ENCODE assay signal across 14 mouse cellular contexts in the genomic region with DNA sequence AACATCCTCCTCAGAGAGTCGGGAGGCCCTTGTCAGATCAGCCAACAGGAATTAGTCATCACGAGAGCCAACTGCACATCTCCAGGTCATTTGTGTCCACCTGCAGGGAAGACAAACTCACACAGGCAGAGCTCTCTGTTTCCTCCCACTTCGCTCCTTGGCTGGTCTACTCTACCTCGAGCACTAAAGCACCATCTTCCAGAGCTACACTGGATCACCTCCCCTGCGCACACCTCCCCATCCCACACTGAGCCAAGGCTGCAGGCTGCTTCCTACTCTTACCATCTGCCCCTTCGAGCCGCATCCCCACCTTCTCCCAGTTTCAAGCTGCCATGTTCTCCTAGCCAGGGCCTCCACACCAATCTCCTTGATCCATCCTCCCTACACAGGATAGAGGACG.
A peak's percentile ranks its signal among the peaks of the same experiment; 100 is the strongest.
DNase-seq lines count a peak whose midpoint lies in the region; ATAC-seq and TF ChIP-seq lines count a peak whose summit lies in the region.
"Had no signal": no experiment of that assay in that cellular context is flagged by ENCODE, and none has a peak within 500 bp of the region (broad histone marks: within the 10 kb centered on the region; RNA-seq: fewer than 3 reads in every experiment).

No protein-coding gene starts in this region.

- H3K27me3 ChIP-seq in forebrain, embryonic 16.5 days (replicated peaks; ENCODE audit: control insufficient read depth, insufficient read depth, low read length) = no peaks in the 10 kb centered on the region
- H3K27me3 ChIP-seq in forebrain, embryonic 12.5 days = no peaks in the 10 kb centered on the region; the same call in 1 of the 2 replicates
- H3K27me3 ChIP-seq in liver, embryonic 11.5 days (replicated peaks; ENCODE audit: control insufficient read depth, insufficient read depth, low read length) = no peaks in the 10 kb centered on the region

- no peak overlapping the region for H3K4me3 ChIP-seq in forebrain, embryonic 16.5 days (replicated peaks; ENCODE audit: low read length)
- no peak overlapping the region for H3K4me3 ChIP-seq in forebrain, embryonic 12.5 days (replicated peaks)
- no peak overlapping the region for H3K4me3 ChIP-seq in left cerebral cortex, adult 2 months
- H3K4me3 ChIP-seq in liver, embryonic 11.5 days (ENCODE audit: low read depth, low read length) = no peak overlapping the region
- H3K4me3 ChIP-seq: midbrain, embryonic 12.5 days had no signal

- no peak for TF ChIP-seq CTCF in left cerebral cortex, adult 2 months (IDR thresholded peaks at IDR 0.05)

- intact Hi-C loops in left cerebral cortex, adult 2 months (cut with DNase I) = loop anchor here (2.0 kb wide), 1 partner anchor 43 kb away; no protein-coding TSS in a partner anchor

- H3K9me3 ChIP-seq in forebrain, embryonic 16.5 days (ENCODE audit: control insufficient read depth, low read length) = no peaks in the 10 kb centered on the region
- no peaks in the 10 kb centered on the region for H3K9me3 ChIP-seq in forebrain, embryonic 12.5 days
- no peaks in the 10 kb centered on the region for H3K9me3 ChIP-seq in liver, embryonic 11.5 days (ENCODE audit: control insufficient read depth, low read length)
- H3K9me3 ChIP-seq: midbrain, embryonic 12.5 days had no signal

- H3K27ac ChIP-seq in forebrain, embryonic 16.5 days (ENCODE audit: low read length) = peak overlapping the region; percentile 37; the same call in 1 of the 2 replicates
- H3K27ac ChIP-seq in forebrain, embryonic 12.5 days = no peak overlapping the region
- peak overlapping the region; percentile 22 for H3K27ac ChIP-seq in left cerebral cortex, adult 2 months
- H3K27ac ChIP-seq in liver, embryonic 11.5 days (ENCODE audit: low read depth, low read length) = no peak overlapping the region
- H3K27ac ChIP-seq: midbrain, embryonic 12.5 days had no signal

- no peak overlapping the region for H3K9ac ChIP-seq in forebrain, embryonic 16.5 days (replicated peaks; ENCODE audit: low read depth, low read length)
- H3K9ac ChIP-seq in forebrain, embryonic 12.5 days = no peak overlapping the region
- H3K9ac ChIP-seq in liver, embryonic 11.5 days (ENCODE audit: low read depth, low read length) = no peak overlapping the region
- H3K9ac ChIP-seq: midbrain, embryonic 12.5 days had no signal

- H3K4me2 ChIP-seq in forebrain, embryonic 16.5 days (ENCODE audit: low read length) = no peak overlapping the region
- H3K4me2 ChIP-seq in forebrain, embryonic 12.5 days = no peak overlapping the region
- no peak overlapping the region for H3K4me2 ChIP-seq in liver, embryonic 11.5 days
- H3K4me2 ChIP-seq: midbrain, embryonic 12.5 days had no signal

- 53% methylated on average over 8 of the region's 8 CpGs for WGBS in forebrain, embryonic 16.5 days
- 75% methylated on average over 8 of the region's 8 CpGs for WGBS in forebrain, embryonic 12.5 days
- 63% methylated on average over 8 of the region's 8 CpGs for WGBS in liver, embryonic 11.5 days

- no peaks in the 10 kb centered on the region for H3K36me3 ChIP-seq in forebrain, embryonic 16.5 days (ENCODE audit: control insufficient read depth, insufficient read depth)
- no peaks in the 10 kb centered on the region for H3K36me3 ChIP-seq in forebrain, embryonic 12.5 days (replicated peaks)
- no peaks in the 10 kb centered on the region for H3K36me3 ChIP-seq in liver, embryonic 11.5 days (ENCODE audit: control insufficient read depth, insufficient read depth, low read length)
- H3K36me3 ChIP-seq: midbrain, embryonic 12.5 days had no signal

- peak; percentile 68 to 71 for DNase-seq in right cerebral cortex, adult 2 months (ENCODE audit: low spot score in 2 of 2)
- DNase-seq in right cerebral cortex, postnatal 14 days = no peak
- DNase-seq in left cerebral cortex, adult 2 months (ENCODE audit: extremely low spot score in 1 of 2, low spot score in 2 of 2) = peak; percentile 52 to 68
- DNase-seq in adrenal gland, adult (ENCODE audit: inconsistent age in 2 of 2, low spot score in 1 of 2) = no peak
- DNase-seq in liver, embryonic 11.5 days (ENCODE audit: low spot score) = no peak
- no peak for DNase-seq in adrenal gland, postnatal 14 days
- DNase-seq: adrenal gland, postnatal 10 days; heart, postnatal 4 days; kidney, postnatal 4 days; lung, postnatal 14 days; spleen, adult 18-20 months had no signal

- ATAC-seq in forebrain, embryonic 16.5 days = no peak
- no peak for ATAC-seq in forebrain, embryonic 12.5 days (ENCODE audit: low FRiP score)
- ATAC-seq in liver, embryonic 11.5 days (replicated peaks; ENCODE audit: low FRiP score) = no peak

- H3K4me1 ChIP-seq in forebrain, embryonic 16.5 days (replicated peaks; ENCODE audit: control insufficient read depth, insufficient read depth, low read length) = peaks cover 26% of the 10 kb centered on the region
- H3K4me1 ChIP-seq in forebrain, embryonic 12.5 days = peaks cover 24% of the 10 kb centered on the region
- H3K4me1 ChIP-seq in liver, embryonic 11.5 days (replicated peaks; ENCODE audit: control insufficient read depth, insufficient read depth, low read length) = no peaks in the 10 kb centered on the region

Comparison
In these comparisons a context has a peak if more than half of its experiments do, and no peak if none do; other contexts are left out.
1. H3K27ac ChIP-seq: peak in forebrain, embryonic 16.5 days (single experiment) and left cerebral cortex, adult 2 months (single experiment); none in forebrain, embryonic 12.5 days (single experiment) and liver, embryonic 11.5 days (single experiment).
2. DNase-seq: peak in right cerebral cortex, adult 2 months (2 of 2) and left cerebral cortex, adult 2 months (2 of 2); none in right cerebral cortex, postnatal 14 days (single experiment), adrenal gland, adult (0 of 2), liver, embryonic 11.5 days (single experiment) and adrenal gland, postnatal 14 days (single experiment).